Mouse (Mus musculus) embryonic fibroblast, embryonic 13.5 days (primary cell): ENCODE results near the gene St8sia2.

Experiments used
- CTCF ChIP-seq: IDR thresholded peaks from 2 replicates; pipeline ENCODE4 v1.5.1; 2011; ENCODE audit warnings: mild to moderate bottlenecking, control low read depth, low read length, moderate library complexity, borderline replicate concordance; ENCODE audit not compliant: insufficient read depth
- POLR2A ChIP-seq: IDR thresholded peaks from 2 replicates; pipeline ENCODE4 v1.6.1; 2011; ENCODE audit warnings: low read depth, mild to moderate bottlenecking, control low read depth, low read length, moderate library complexity

- TF ChIP-seq CTCF (no peak), POLR2A (no peak)
Measured at GRCm38 (mm10) chr7:74043562-74044138, 30.2 kb upstream of the St8sia2 start.
